Mouse (Mus musculus) neural tube, embryonic 14.5 days (tissue): Measurements from ENCODE around the gene Ube2o. TPM values are rescaled to one million over a fixed set of nuclear protein-coding genes. Genes with fewer than 3 reads are reported as not detected.
A peak's percentile ranks its signal among the peaks of the same experiment; 100 is the strongest.

Experiments used
- ATAC-seq: fragments of 200-750 bp; cut with Nextera tagmentation; 2 replicates; pipeline ENCODE4 v1.8.0; 2017; ENCODE audit warnings: low read depth, mild to moderate bottlenecking, moderate TSS enrichment, moderate library complexity
- H3K27ac ChIP-seq: fragments of 300-500 bp; sonication (generic); 2 replicates; pipeline ENCODE4 v1.5.1; 2014; ENCODE audit warnings: low read depth, mild to moderate bottlenecking, control low read depth, low read length, moderate library complexity, mixed read lengths
- H3K27me3 ChIP-seq: fragments of 300-500 bp; sonication (generic); 2 replicates; pipeline ENCODE4 v1.6.1; 2014; ENCODE audit warnings: low read length; ENCODE audit not compliant: control insufficient read depth, insufficient read depth
- H3K36me3 ChIP-seq: fragments of 300-500 bp; sonication (generic); 2 replicates; pipeline ENCODE4 v1.6.1; 2014; ENCODE audit warnings: low read length, mixed read lengths; ENCODE audit not compliant: control insufficient read depth, insufficient read depth
- H3K4me1 ChIP-seq: fragments of 300-500 bp; sonication (generic); 2 replicates; pipeline ENCODE4 v1.6.1; 2014; ENCODE audit warnings: low read length; ENCODE audit not compliant: control insufficient read depth, insufficient read depth
- H3K4me2 ChIP-seq: fragments of 300-500 bp; sonication (generic); 2 replicates; pipeline ENCODE4 v1.6.1; 2014; ENCODE audit warnings: mild to moderate bottlenecking, low read depth, low read length, control low read depth
- H3K4me3 ChIP-seq: fragments of 300-500 bp; sonication (generic); 2 replicates; pipeline ENCODE4 v1.5.1; 2014; ENCODE audit warnings: low read depth, low read length, control low read depth, mixed read lengths
- H3K9ac ChIP-seq: fragments of 300-500 bp; sonication (generic); replicated peaks from 2 replicates; pipeline ENCODE4 v1.6.1; 2014; ENCODE audit warnings: low read depth, mild to moderate bottlenecking, control low read depth, low read length, mixed read lengths
- H3K9me3 ChIP-seq: fragments of 300-500 bp; sonication (generic); 2 replicates; pipeline ENCODE4 v1.6.1; 2016; ENCODE audit warnings: low read length; ENCODE audit not compliant: control insufficient read depth
- WGBS: fragments of 180-500 bp; shearing (Covaris S2); extraction: QIAGEN DNeasy Blood & Tissue Kit; methylation state at CpG from one replicate; pipeline ENCODE4 v1.1.7; 2014; 5-methylcytosine and 5-hydroxymethylcytosine counted together
- polyA plus RNA-seq: library from polyadenylated mRNA; unstranded; fragments of >200 nt; fragmentation: Nextera tagmentation; extraction: Ambion mirVana; gene quantifications from 2 replicates; pipeline ENCODE4 v1.2.1, GENCODE M21; 2014

Ube2o gene
- polyA plus RNA-seq, 1 experiment from 2014 or later = 30.2 TPM

GRCm38 (mm10) chr11:116491338-116491737 is 89.9 kb downstream of the Ube2o start:
- no peak overlapping the region for H3K4me2 ChIP-seq
- no peak overlapping the region for H3K9ac ChIP-seq

GRCm38 (mm10) chr11:116490232-116491107 is 90.8 kb downstream of the Ube2o start:
- Histone ChIP-seq H3K4me2 (peak overlapping the region; percentile 71), H3K36me3 (peaks cover 7% of the 10 kb centered on the region), H3K27me3 (no peaks in the 10 kb centered on the region; the same call in 1 of the 2 replicates), H3K9ac (peak overlapping the region; percentile 88), H3K9me3 (no peaks in the 10 kb centered on the region), H3K4me3 (peak overlapping the region; percentile 95), H3K27ac (peak overlapping the region; percentile 87), H3K4me1 (peaks cover 7% of the 10 kb centered on the region; the same call in 1 of the 2 replicates)
- peak; percentile 94 for ATAC-seq
- WGBS = under 1% methylated on average over 44 of the region's 62 CpGs

More at GRCm38 (mm10) chr11:116491338-116491737, 89.9 kb downstream of the Ube2o start:
- Histone ChIP-seq H3K36me3 (peaks cover 2% of the 10 kb centered on the region; the same call in 1 of the 2 replicates), H3K27ac (no peak overlapping the region), H3K9me3 (no peaks in the 10 kb centered on the region), H3K4me1 (peaks cover 7% of the 10 kb centered on the region; the same call in 1 of the 2 replicates), H3K4me3 (no peak overlapping the region), H3K27me3 (no peaks in the 10 kb centered on the region; the same call in 1 of the 2 replicates)
- 69% methylated on average over 6 of the region's 6 CpGs for WGBS
- ATAC-seq = no peak

- Histone ChIP-seq H3K27ac (peak overlapping the region; percentile 87), H3K9me3 (no peaks in the 10 kb centered on the region), H3K4me3 (peak overlapping the region; percentile 95), H3K4me2 (peak overlapping the region; percentile 71), H3K4me1 (peaks cover 7% of the 10 kb centered on the region; the same call in 1 of the 2 replicates), H3K36me3 (peaks cover 12% of the 10 kb centered on the region), H3K27me3 (no peaks in the 10 kb centered on the region; the same call in 1 of the 2 replicates), H3K9ac (peak overlapping the region; percentile 88)
- under 1% methylated on average over 38 of the region's 39 CpGs for WGBS
- ATAC-seq = peak; percentile 64; the same call in 1 of the 2 replicates
These were observed 91.4 kb downstream of the Ube2o start for GRCm38 (mm10) chr11:116489771-116490231.

GRCm38 (mm10) chr11:116488693-116489375 is 92.4 kb downstream of the Ube2o start:
- peak overlapping the region; percentile 71 for H3K4me2 ChIP-seq
- H3K4me1 ChIP-seq = peaks cover 7% of the 10 kb centered on the region; the same call in 1 of the 2 replicates
- peaks cover 20% of the 10 kb centered on the region for H3K36me3 ChIP-seq
- peak overlapping the region; percentile 88; the same call in 1 of the 2 replicates for H3K9ac ChIP-seq
- H3K27me3 ChIP-seq = no peaks in the 10 kb centered on the region; the same call in 1 of the 2 replicates
- no peak for ATAC-seq
- no peaks in the 10 kb centered on the region for H3K9me3 ChIP-seq
- 76% methylated on average over 14 of the region's 14 CpGs for WGBS
- no peak overlapping the region for H3K27ac ChIP-seq
- peak overlapping the region; percentile 95 for H3K4me3 ChIP-seq

- peaks cover 7% of the 10 kb centered on the region; the same call in 1 of the 2 replicates for H3K4me1 ChIP-seq
These were observed 93.0 kb downstream of the Ube2o start for GRCm38 (mm10) chr11:116488207-116488606.

More at GRCm38 (mm10) chr11:116488207-116488606, 93.0 kb downstream of the Ube2o start:
- Histone ChIP-seq H3K4me3 (no peak overlapping the region), H3K27ac (no peak overlapping the region), H3K36me3 (peaks cover 23% of the 10 kb centered on the region), H3K27me3 (no peaks in the 10 kb centered on the region; the same call in 1 of the 2 replicates), H3K9me3 (no peaks in the 10 kb centered on the region), H3K9ac (no peak overlapping the region), H3K4me2 (no peak overlapping the region)
- ATAC-seq = no peak

Other genes with a start within 250 kb of the Ube2o start
- 5.0 and 7.3 TPM in 2 replicates for gene Foxj1, start 246.0 kb downstream of the Ube2o start, polyA plus RNA-seq
- gene Rnf157, start 168.4 kb downstream of the Ube2o start, polyA plus RNA-seq = 63.5 and 87.7 TPM in 2 replicates
- gene Ubald2, start 147.4 kb downstream of the Ube2o start, polyA plus RNA-seq = 64.0 and 68.4 TPM in 2 replicates
- not detected in 2 replicates for gene Qrich2, start 115.2 kb downstream of the Ube2o start, polyA plus RNA-seq
- gene Prpsap1, start 87.2 kb downstream of the Ube2o start, polyA plus RNA-seq = 171 and 179 TPM in 2 replicates
- 0.54 and 3.6 TPM in 2 replicates for gene Sphk1, start 50.5 kb downstream of the Ube2o start, polyA plus RNA-seq
- 0.26 and 0.40 TPM in 2 replicates for gene Aanat, start 5.0 kb upstream of the Ube2o start, polyA plus RNA-seq
- gene Rhbdf2, start 45.6 kb upstream of the Ube2o start, polyA plus RNA-seq = 0.52 and 1.1 TPM in 2 replicates
- gene Prcd, start 72.1 kb upstream of the Ube2o start, polyA plus RNA-seq = 2.7 and 3.1 TPM in 2 replicates
- gene Cygb, start 72.9 kb upstream of the Ube2o start, polyA plus RNA-seq = 23.7 and 29.1 TPM in 2 replicates
- gene St6galnac1, start 194.1 kb upstream of the Ube2o start, polyA plus RNA-seq = not detected in 2 replicates
- gene Mxra7, start 246.6 kb upstream of the Ube2o start, polyA plus RNA-seq = 29.9 and 40.4 TPM in 2 replicates